Mouse (Mus musculus) G1E-ER4 (cell line): Measurements from ENCODE around the gene Mgam. TPM values are rescaled to one million over a fixed set of nuclear protein-coding genes. Genes with fewer than 3 reads are reported as not detected.

ENCODE experiments used
- GATA1 ChIP-seq: IDR thresholded peaks from one replicate; pipeline ENCODE4 v1.8.0; 2012; ENCODE audit warnings: low read length, inconsistent platforms
- polyA plus RNA-seq: library from polyadenylated mRNA; stranded (reverse); fragments of >175 nt; gene quantifications from 2 replicates; pipeline ENCODE4 v1.2.3, GENCODE M21; 2012

The Mgam gene
- polyA plus RNA-seq = not detected in 2 replicates

DNA sequence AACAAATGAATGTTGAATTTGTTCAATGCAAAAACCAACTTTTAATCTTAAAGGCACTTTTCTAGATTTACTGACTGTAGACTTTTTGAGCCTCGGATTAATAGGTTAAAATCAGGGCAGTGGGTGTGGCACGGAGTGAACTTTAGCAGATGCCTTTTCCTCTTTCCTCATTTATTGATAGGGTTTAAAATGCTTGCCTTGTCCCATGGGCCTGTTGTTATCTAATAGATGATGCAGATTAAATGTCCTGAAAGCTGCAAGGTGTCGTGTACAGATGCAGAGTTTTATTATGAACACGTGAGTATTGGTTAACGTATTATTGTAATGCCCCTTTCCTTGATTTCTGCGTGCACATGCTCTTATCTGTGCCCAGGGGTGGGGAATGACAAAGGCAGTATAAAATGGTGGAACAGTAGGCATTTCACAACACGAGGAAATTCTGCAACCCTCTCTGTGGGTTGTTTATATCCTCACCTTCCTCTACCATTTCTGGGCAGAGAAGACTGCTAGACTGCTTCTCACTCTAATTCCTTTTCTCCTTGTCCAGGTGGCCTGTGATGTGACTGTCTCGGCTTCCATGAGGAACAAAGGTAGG lies at the start of gene Mgam:
TSS of gene Mgam (plus strand) at position 426 of the 595 bp plus-strand sequence.
- TF ChIP-seq GATA1 = no peak

DNA sequence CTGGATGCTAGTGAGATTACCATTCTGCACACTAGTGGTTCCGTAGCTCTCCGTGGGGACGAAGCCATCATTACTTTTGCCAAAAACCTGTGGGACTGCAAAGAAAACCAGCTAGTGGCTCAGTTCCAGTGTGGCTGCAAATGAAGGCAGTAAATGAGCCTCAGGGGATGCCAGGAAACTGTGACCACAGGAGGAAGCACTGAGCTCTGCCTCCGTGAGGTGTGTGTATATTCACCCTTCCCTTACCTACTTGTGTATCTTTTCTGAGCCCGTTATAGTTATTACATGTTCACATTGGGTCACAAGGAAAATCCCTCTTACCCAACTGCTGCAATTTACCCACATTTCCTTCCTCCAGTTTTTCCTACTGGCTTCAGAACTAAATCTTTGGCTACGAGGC lies 44.3 kb upstream of the Mgam start:
- TF ChIP-seq GATA1 = no peak

DNA sequence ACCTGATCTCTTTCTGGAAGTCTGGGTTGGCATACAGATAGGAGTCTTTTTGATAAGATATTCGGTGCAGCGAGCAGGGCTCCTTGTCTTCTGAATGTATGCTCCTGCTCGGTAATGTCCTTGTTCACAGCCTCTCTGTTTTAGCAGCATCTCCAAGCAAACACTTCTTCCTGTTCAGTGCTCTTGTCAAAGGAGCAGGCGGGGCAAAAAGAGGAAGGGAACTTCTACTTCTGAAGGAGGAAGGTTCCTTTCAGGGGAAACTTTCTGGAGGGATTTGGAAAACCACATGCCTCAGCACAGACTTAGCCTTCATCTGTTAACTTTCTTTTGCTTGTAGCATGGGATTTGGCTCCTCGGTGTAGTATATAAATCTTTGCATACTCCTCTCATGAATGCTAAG lies 43.0 kb upstream of the Mgam start, which contains the start of gene Clec5a:
TSS of gene Clec5a (minus strand) at position 177 of the 400 bp plus-strand sequence.
- TF ChIP-seq GATA1 = no peak

DNA sequence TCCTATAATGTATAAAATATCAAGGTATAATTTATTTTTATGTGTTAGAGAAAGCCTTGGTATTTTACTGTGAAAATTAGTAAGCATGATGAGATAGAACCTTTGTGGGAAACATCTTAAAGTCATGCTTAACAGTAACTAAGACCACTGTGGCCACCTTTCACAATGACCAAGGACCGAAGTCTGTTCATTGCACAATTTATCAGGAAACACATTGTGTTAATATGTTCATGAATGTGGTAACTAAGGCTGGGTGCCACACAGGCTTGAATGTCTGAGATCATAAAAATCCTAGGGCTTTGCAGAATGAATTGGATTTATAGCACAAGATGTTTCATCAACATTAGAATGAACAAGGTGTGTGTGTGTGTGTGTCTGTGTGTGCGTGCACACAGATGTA lies 40.3 kb upstream of the Mgam start:
- TF ChIP-seq GATA1 = no peak

DNA sequence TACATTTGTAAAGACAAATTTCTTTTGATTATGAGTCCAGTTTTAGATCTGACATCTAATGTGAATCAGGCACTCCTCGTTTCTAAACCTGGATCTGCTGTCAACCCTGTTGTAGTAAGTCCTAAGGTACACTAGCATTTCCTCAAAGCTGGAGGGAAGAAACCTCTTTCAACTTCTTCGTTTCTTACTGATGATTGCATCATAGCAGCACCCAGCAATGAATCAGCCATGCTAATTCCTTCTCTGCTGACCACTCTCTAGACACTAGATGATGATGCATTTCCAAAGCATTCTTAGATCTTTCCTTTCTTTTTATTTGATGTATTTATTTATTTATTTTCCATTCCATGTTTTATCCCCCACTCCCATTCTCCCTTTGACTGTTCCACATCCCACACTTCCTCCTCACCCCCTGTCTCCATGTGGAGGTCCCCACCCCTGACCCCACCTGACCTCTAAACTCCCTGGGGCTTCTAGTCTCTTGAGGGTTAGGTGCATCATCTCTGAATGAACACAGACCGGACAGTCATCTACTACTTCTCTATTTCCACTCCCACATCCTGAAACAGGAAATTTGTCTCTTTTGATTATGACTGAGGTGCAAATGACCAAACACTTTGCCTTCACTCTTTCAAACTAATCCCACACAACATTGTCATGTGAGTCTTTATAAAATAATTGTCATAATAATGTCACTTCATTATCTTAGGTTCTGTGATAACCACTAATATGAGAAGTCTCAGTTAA lies 33.7 kb upstream of the Mgam start:
- no peak for TF ChIP-seq GATA1

DNA sequence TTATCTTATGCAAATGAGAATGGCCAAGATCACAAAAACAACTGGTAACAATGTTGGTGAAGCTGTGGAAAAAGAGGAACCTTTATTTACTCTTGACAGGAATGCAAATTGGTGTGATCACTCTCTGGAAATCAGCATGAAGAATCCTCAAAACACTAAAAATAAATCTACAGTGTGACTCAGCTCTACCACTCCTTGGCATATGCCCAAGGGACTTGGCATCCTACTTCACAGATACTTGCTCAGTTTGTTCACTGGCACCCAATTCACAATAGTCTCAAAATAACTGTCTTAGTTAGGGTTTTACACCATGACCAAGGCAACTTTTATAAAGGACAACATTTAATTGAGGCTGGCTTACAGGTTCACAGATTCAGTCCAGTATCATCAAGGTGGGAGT lies 21.2 kb upstream of the Mgam start:
- TF ChIP-seq GATA1 = no peak

DNA sequence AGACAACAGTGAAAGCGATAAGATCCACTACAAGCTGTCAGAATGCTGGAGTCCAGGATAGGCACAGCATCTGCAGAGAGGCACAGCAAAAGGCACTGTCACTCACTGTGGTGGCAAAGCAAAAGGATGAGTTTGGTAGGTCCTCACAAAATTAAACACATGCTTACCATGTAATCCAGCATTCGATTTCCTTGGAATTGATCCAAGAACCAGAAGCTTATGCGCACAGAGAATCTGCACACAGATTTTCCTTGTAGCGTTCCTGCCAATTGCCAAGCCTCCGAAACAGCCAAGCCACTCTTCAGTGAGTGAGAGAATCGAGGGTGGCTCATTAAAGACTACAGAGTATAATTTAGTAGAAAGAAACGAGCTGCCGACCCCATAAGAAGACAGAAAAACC lies 18.4 kb upstream of the Mgam start:
- TF ChIP-seq GATA1 = no peak

DNA sequence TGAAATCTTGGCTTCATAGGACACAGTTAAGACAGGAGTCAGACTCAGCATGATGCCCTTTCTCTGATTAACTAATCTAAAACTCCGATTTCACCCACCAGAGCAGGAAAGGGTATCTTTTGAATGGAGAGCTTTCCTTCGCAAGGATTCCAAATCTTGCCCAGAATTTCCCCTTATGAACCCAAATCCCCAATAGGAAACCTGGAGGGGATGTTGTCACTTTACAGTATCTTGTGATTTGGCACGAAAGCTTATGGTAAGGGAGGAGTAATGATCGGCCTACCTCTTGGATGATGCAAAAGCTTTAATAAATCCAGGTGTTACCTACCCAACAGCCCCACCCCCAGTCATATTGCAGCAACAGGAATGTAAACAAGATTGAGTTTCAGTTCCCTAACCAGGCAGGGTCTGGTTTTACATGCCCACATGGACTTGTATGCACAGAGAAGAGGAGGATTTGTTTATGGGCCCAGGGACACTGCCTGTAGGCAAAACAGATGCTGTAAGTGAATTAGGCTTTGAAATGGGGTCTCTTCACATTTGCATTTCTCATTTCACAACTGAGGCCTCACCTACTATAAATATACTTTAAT lies 15.3 kb upstream of the Mgam start, which contains the start of gene Tas2r138:
TSS of gene Tas2r138 (minus strand) at position 51 of the 593 bp plus-strand sequence.
- no peak for TF ChIP-seq GATA1

DNA sequence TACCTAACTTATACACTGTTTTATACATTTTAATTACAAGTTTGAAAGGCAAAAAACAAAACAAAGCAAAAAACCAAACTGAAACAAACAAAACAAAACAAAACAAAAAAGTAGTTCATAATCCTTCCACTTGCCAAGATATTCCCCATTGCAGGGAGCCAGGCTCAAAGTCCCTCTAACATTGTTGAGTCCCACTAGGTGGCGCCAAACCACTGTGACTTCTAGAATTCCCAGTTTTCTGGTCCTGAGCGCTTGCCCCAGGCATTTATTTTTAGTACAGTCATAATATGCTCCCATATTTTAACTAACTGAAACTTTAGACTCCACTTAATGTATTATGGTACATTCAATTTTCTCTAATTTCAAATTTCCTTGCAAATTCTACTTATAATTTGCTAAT lies 10.7 kb upstream of the Mgam start:
- TF ChIP-seq GATA1 = no peak

DNA sequence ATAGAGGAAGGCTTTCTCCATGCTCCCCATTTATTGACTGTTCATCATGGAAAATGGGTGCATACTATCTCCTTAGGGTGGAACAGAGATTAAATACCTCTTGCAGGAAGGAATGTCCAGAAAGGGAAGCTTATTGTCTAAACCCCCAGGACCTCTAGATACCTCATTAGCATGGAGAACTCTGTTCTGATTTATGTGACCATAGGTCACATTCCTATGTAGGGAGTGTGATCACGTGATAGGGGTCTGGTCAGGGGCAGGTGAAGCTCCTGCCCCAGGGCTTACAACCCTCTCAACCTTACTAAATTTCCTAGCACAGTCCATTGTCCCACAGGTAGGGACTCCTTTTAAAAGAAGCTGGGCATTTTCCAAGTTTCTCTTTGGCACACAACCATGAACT lies 2.5 kb upstream of the Mgam start:
- no peak for TF ChIP-seq GATA1

DNA sequence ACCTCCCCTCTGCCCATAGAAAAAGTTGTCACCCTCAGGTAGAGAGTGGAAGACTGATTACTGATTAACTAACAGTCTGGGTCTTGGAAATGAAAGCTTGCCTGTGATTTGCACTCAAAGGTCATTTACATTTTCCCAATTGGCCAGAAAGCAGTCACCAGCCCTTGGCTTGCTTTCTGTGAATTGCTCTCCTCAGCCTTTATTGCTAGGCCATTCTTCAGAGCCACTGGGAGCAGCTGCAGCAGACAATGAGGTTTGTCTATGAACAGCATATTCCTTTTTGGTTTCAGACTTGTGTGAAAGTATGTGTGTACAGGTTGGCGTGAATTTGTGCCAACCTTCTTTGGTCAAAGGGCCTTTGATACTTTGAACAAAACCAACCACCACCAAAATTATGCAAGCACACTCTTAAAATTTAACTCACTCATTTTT lies 6.0 kb downstream of the Mgam start:
- TF ChIP-seq GATA1 = no peak

DNA sequence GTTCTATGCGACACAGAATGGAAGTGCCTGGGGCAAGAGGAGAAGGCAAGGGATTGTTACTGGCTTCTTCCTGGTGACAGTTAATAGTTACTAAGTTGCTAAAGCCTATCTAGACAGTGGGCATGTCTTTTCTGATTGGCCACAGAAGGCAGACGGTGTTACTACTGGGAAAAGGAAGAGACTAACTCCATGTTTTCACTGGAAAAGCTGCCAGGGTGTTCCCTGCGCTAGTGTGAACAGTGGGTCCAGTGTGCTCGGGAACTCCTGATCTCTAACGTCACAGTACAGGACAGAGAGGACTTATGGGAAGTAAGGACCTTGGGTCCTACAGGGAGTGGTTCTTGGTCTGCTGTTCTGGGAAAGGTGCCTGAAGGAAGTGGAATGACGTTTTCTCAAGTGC lies 6.9 kb downstream of the Mgam start:
- TF ChIP-seq GATA1 = no peak

DNA sequence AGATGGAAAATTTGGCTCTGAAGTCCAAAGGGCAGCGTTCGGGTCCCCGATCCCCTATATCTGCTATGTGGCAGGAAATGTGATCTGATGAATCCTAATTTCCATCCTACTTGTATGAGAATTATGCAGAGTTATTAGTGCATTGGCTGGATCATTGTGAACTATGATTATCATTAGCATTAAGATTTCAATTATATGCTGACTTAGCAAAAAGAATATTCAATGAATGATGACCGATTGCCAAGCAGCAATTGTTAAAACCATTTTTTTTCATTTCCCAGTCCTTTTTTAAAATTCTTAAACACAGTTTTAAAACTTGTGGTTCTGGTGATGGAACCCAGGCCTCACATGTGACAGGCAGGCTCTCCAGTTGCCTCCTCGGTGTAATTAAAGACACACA lies 9.1 kb downstream of the Mgam start:
- no peak for TF ChIP-seq GATA1

DNA sequence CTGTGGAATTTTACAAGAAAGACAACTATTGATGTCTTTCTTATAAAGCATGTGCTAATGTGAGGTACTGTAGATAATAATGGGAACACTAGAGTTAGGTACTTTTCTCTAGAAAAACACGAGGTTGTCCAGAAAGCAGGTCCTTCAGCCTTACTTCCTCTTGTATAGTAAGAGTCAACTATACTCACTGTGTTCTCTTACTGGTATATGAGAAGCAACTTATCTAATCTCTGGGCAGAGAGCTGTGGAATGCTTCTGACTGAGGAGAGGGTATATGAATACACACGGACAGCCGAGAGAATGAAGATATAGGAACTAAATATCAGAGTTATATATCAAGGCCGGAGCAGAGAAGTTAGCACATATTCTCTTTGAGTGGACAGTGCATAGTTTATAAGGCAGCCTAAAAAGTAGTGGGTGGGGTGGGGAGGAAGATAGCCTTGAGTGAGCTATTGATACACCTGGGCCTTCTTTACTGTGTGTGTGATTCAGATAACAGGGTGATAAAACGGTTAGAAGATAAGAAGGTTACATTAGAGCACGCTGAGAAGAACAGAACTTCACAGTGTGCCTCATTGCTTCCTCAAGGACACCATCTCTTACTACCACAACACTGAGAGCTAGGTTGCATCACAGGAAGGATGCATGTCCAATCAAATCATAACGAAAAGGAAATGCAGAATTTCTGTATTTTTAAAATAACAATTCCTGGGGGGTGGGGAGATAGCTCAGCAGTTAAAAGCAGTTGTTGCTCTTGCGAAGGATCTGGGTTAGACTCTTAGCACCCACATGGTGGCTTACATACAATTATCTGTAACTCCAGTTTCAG lies 12.3 kb downstream of the Mgam start:
- TF ChIP-seq GATA1 = no peak

DNA sequence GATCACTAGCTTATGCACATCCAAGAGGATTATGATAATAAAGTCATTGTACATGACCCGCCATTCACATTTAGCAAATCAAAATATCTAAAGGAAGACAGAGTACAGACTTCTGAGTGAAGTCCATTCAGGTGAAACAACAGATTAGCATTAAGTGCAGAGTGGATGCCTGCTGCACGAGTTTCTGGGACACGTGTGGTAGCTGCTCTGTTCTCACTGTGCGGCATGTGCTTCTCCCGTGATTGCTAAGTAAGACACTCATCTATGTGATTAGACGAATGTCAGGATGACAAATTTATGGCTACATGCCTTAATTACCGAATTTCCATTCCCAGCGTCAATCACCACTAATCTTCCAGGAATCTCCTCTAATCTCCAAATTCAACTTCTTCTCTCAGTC lies 17.1 kb downstream of the Mgam start:
- TF ChIP-seq GATA1 = no peak

DNA sequence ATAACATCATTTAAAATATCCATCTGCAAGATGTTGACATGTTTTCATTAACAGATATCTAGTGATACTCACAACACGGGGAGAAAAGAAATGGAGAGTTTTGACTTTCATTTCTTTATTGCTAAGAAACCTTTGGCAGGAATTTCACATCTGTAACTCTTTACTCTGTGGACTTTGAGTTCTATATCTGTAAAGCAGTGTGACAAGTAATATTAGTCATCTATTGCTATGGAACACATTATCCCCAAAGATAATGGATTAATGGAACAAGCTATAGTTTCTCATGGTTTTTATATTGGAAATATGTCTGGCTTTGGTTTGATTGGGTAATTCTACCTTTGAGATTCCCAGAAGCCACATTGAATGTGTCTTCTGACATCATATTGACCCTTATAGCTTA lies 22.3 kb downstream of the Mgam start:
- TF ChIP-seq GATA1 = no peak
